Mouse (Mus musculus) hindbrain, embryonic 12.5 days (tissue): ENCODE results near the gene Mcm9. TPM values are rescaled to one million over a fixed set of nuclear protein-coding genes. Genes with fewer than 3 reads are reported as not detected.
A peak's percentile ranks its signal among the peaks of the same experiment; 100 is the strongest.
"Not testable (repeated sequence)": the region's sequence is repeated elsewhere in the genome, so short reads cannot be mapped to it uniquely, and the experiment has no call there.

Source experiments
- ATAC-seq: fragments of 200-750 bp; cut with Nextera tagmentation; 2 replicates; pipeline ENCODE4 v1.8.0; 2017; ENCODE audit warnings: moderate TSS enrichment; ENCODE audit not compliant: low FRiP score
- H3K27ac ChIP-seq: fragments of 300-500 bp; sonication (generic); 2 replicates; pipeline ENCODE4 v1.5.1; 2016; ENCODE audit warnings: mild to moderate bottlenecking
- H3K27me3 ChIP-seq: fragments of 300-500 bp; sonication (generic); 2 replicates; pipeline ENCODE4 v1.6.1; 2016; ENCODE audit warnings: mild to moderate bottlenecking
- H3K36me3 ChIP-seq: fragments of 300-500 bp; sonication (generic); 2 replicates; pipeline ENCODE4 v1.6.1; 2016; ENCODE audit warnings: mild to moderate bottlenecking
- H3K4me1 ChIP-seq: fragments of 300-500 bp; sonication (generic); 2 replicates; pipeline ENCODE4 v1.6.1; 2016
- H3K4me2 ChIP-seq: fragments of 300-500 bp; sonication (generic); replicated peaks from 2 replicates; pipeline ENCODE4 v1.6.1; 2016; ENCODE audit warnings: mild to moderate bottlenecking
- H3K4me3 ChIP-seq: fragments of 300-500 bp; sonication (generic); 2 replicates; pipeline ENCODE4 v1.5.1; 2016; ENCODE audit warnings: mild to moderate bottlenecking
- H3K9ac ChIP-seq: fragments of 300-500 bp; sonication (generic); 2 replicates; pipeline ENCODE4 v1.6.1; 2016; ENCODE audit warnings: mild to moderate bottlenecking, moderate library complexity
- H3K9me3 ChIP-seq: fragments of 300-500 bp; sonication (generic); replicated peaks from 2 replicates; pipeline ENCODE4 v1.6.1; 2016; ENCODE audit warnings: mild to moderate bottlenecking
- WGBS: fragments of 180-500 bp; shearing (Covaris S2); methylation state at CpG from one replicate; pipeline ENCODE4 v1.1.7; 2016; 5-methylcytosine and 5-hydroxymethylcytosine counted together
- polyA plus RNA-seq: library from polyadenylated mRNA; unstranded; fragments of >200 nt; fragmentation: Nextera tagmentation; extraction: Ambion mirVana; gene quantifications from 2 replicates; pipeline ENCODE4 v1.2.1, GENCODE M21; 2016

Gene Mcm9
- polyA plus RNA-seq = 12.4 and 14.7 TPM in 2 replicates

- peak within 1 kb of the TSS; percentile 47 for H3K4me2 ChIP-seq
- not testable (repeated sequence) for H3K9me3 ChIP-seq, H3K4me1 ChIP-seq, H3K27me3 ChIP-seq, ATAC-seq, H3K36me3 ChIP-seq
- H3K9ac ChIP-seq = peak within 1 kb of the TSS; percentile 73
- H3K27ac ChIP-seq = peak within 1 kb of the TSS; percentile 88
- WGBS = 55% methylated on average over 10 of the region's 10 CpGs
- peak within 1 kb of the TSS; percentile 75 for H3K4me3 ChIP-seq
Observed at GRCm38 (mm10) chr10:53630339-53630738, at the start of gene Mcm9. Gene Mcm9 (minus strand): TSS chr10:53630439.

DNA sequence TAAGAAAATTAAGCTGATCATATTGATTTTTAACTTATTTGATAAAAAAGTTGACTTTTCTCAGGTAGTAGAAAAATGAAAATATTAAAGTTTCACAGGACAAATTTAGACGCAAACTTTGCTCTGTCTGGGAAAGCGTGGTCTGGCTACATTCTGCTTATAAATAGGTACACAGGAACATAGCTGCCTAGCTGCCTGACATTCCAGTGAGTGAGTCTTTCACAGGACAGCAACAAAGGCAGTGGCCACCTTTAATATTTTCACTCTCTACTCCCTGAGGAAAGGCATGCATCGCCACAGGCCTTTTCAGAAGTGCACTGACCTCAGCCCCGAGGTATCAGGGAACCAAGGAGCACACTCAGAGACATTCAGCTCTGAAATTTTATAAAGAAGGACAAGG lies 31.5 kb upstream of the Mcm9 start:
- 87% methylated on average over 4 of the region's 4 CpGs for WGBS
- no peak overlapping the region for H3K4me2 ChIP-seq
- no peaks in the 10 kb centered on the region for H3K4me1 ChIP-seq
- no peak overlapping the region for H3K27ac ChIP-seq
- no peak overlapping the region for H3K4me3 ChIP-seq
- no peak for ATAC-seq
- no peak overlapping the region for H3K9ac ChIP-seq
- no peaks in the 10 kb centered on the region for H3K36me3 ChIP-seq
- no peaks in the 10 kb centered on the region for H3K27me3 ChIP-seq
- no peaks in the 10 kb centered on the region for H3K9me3 ChIP-seq

DNA sequence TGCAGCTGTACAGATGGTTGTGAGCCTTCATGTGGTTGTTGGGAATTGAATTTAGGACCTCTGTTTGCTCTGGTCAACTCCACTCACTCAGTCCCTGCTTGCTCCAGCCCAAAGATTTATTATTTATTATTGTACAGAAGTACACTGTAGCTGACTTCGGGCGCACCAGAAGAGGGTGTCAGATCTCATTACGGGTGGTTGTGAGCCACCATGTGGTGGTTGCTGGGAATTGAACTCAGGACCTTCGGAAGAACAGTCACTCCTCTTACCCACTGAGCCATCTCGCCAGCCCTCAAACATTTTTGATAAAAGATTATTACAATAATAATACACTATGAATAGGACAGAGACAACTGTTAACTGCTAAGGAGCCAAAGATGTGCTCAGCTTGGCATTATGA lies 24.0 kb upstream of the Mcm9 start:
- WGBS = 94% methylated on average over 5 of the region's 5 CpGs

GRCm38 (mm10) chr10:53650683-53651082 lies 20.4 kb upstream of the Mcm9 start:
- Histone ChIP-seq H3K9ac (no peak overlapping the region), H3K27me3 (no peaks in the 10 kb centered on the region), H3K36me3 (no peaks in the 10 kb centered on the region), H3K27ac (no peak overlapping the region), H3K4me2 (no peak overlapping the region), H3K9me3 (no peaks in the 10 kb centered on the region), H3K4me3 (no peak overlapping the region), H3K4me1 (no peaks in the 10 kb centered on the region)
- 77% methylated on average over 2 of the region's 2 CpGs for WGBS
- no peak for ATAC-seq

More for the DNA sequence above, 24.0 kb upstream of the Mcm9 start:
- H3K9me3 ChIP-seq, H3K9ac ChIP-seq, H3K27ac ChIP-seq, ATAC-seq, H3K36me3 ChIP-seq, H3K27me3 ChIP-seq, H3K4me3 ChIP-seq, H3K4me1 ChIP-seq, H3K4me2 ChIP-seq: not testable (repeated sequence)

- Histone ChIP-seq H3K4me3 (no peak overlapping the region), H3K9ac (no peak overlapping the region), H3K4me1 (no peaks in the 10 kb centered on the region), H3K36me3 (no peaks in the 10 kb centered on the region), H3K4me2 (no peak overlapping the region), H3K27me3 (no peaks in the 10 kb centered on the region), H3K27ac (no peak overlapping the region), H3K9me3 (no peaks in the 10 kb centered on the region)
- 0 out of 2 replicates have a peak, but pooled peaks have one; percentile 54 for ATAC-seq
Observed at GRCm38 (mm10) chr10:53641507-53641906, 11.3 kb upstream of the Mcm9 start.

DNA sequence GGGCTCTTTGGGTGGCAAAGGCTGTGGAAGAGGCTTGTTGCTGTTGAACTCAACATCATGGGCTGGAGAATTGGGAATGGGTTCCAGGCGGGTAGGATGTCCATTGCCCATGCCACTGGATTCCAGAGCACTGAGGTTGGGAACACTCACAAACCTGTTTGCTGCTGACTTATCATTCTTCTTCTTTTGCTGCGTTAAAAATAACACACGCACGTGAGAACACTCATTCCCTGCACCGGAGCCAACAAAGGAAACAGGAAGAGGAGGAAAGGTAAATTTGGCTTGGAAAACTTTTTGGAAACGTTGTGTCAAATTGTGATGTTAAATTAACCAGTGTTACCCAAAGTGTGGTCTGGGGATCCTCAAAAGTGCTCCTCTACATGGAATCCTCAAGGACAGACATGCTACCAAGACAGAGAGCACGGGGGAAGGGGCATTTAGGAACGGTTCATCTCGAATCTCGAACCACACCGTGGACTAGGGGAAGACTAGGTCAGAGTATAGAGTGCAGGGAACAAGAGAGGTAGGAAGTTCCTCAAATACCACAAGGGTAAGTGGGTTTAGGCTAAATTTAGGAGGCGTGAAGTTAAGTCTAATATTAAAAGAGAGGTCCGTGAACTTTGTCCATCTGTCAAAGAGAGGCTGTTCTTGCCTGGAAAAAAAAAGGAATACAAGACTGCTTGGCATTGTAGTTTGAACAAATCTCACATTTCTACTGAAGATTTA lies 5.2 kb upstream of the Mcm9 start:
- no peaks in the 10 kb centered on the region for H3K9me3 ChIP-seq
- H3K27ac ChIP-seq = no peak overlapping the region
- H3K36me3 ChIP-seq = no peaks in the 10 kb centered on the region
- WGBS = 87% methylated on average over 13 of the region's 13 CpGs
- no peak overlapping the region for H3K4me2 ChIP-seq
- ATAC-seq = no peak
- H3K9ac ChIP-seq = no peak overlapping the region
- no peak overlapping the region for H3K4me3 ChIP-seq
- no peaks in the 10 kb centered on the region for H3K4me1 ChIP-seq
- no peaks in the 10 kb centered on the region for H3K27me3 ChIP-seq

DNA sequence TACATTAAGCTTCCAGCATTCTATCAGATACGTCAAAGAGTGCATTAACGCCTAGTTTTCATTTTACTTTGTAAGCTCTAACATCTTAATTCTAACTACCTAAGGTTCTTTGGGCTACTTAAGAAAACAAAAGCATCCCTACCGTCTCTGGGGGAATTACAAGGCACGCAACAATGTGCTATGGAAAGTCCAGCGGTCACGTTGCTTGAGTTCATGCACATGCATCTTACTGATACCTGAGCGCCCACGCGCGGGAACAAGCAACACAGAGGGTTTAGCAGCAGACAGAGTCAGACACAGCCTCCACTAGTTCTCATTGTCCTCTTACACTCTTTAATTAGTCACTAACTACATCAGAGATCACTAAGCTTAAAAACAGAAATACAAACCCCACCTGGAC lies 3.9 kb upstream of the Mcm9 start:
- H3K36me3 ChIP-seq = no peaks in the 10 kb centered on the region
- 86% methylated on average over 10 of the region's 10 CpGs for WGBS
- H3K4me2 ChIP-seq = no peak overlapping the region
- no peaks in the 10 kb centered on the region for H3K27me3 ChIP-seq
- no peaks in the 10 kb centered on the region for H3K9me3 ChIP-seq
- no peak overlapping the region for H3K27ac ChIP-seq
- ATAC-seq = no peak
- no peaks in the 10 kb centered on the region for H3K4me1 ChIP-seq
- H3K4me3 ChIP-seq = no peak overlapping the region
- H3K9ac ChIP-seq = no peak overlapping the region

DNA sequence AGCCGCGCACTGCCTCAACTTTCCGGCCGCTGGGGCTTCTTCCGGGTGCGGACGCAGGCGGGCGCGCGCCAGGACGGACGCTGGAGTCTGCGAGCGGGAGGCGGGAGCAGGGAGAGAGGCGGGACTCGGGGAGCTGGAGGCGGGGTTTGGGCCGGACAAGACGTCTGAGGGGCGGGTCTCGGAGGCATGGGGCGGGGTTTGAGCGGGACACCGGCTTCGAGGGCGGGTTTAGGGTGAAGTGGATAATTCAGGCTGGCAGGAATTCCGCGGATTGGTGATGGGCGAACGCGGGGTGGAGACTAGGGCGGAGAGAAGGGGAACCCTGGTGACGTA lies 355 bp downstream of the Mcm9 start:
- Histone ChIP-seq H3K9me3 (no peaks in the 10 kb centered on the region), H3K9ac (peak overlapping the region; percentile 73), H3K4me2 (peak overlapping the region; percentile 47), H3K4me1 (no peaks in the 10 kb centered on the region), H3K27ac (peak overlapping the region; percentile 88), H3K4me3 (peak overlapping the region; percentile 75), H3K36me3 (no peaks in the 10 kb centered on the region), H3K27me3 (no peaks in the 10 kb centered on the region)
- WGBS = under 1% methylated on average over 34 of the region's 35 CpGs
- ATAC-seq = peak; percentile 98

DNA sequence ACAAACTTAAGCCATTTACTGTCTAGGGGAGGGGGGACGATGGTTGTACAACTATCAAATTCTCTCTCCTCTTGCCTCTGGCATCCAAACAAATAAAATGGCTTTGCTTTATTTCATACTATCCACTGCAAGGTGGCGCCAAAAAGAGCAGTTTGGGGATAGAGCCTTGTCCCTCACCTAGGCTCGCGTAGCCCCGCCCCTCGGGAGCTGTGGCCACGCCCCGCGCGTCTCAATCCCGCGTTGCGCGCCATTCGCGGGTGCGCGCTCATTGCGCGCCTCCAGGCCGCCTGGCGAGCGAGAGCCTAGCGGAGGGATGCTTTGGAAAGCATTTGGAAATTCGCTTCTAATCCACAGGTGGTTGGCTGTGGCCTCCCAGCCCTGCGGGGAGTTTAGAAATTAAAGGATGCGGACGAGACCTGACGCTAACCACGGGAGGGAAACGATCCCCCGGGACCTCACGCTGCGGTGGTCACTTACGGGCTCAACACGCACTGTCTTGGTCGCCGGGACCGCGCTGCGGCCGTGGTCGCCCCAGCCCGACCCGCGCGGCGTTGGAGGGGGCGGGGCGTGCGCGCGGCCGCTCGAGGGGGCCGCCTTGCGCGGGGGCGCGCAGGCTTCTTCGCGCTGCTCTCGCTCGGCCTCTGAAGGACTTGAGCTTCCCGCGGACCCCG lies 857 bp downstream of the Mcm9 start:
- WGBS = under 1% methylated on average over 67 of the region's 67 CpGs
- Histone ChIP-seq H3K9ac (peak overlapping the region; percentile 73), H3K4me3 (peak overlapping the region; percentile 75), H3K27me3 (no peaks in the 10 kb centered on the region), H3K27ac (peak overlapping the region; percentile 88), H3K9me3 (no peaks in the 10 kb centered on the region), H3K36me3 (no peaks in the 10 kb centered on the region), H3K4me2 (peak overlapping the region; percentile 47), H3K4me1 (no peaks in the 10 kb centered on the region)
- ATAC-seq = peak; percentile 90

- Histone ChIP-seq H3K27ac (no peak overlapping the region), H3K4me2 (no peak overlapping the region), H3K36me3 (peaks cover 37% of the 10 kb centered on the region), H3K27me3 (no peaks in the 10 kb centered on the region), H3K9ac (no peak overlapping the region), H3K9me3 (no peaks in the 10 kb centered on the region), H3K4me1 (no peaks in the 10 kb centered on the region), H3K4me3 (no peak overlapping the region)
- 91% methylated on average over 8 of the region's 8 CpGs for WGBS
- ATAC-seq = no peak
Observed at GRCm38 (mm10) chr10:53615850-53616616, 14.2 kb downstream of the Mcm9 start.

GRCm38 (mm10) chr10:53613955-53614354 lies 16.3 kb downstream of the Mcm9 start:
- no peaks in the 10 kb centered on the region for H3K4me1 ChIP-seq
- no peak overlapping the region for H3K9ac ChIP-seq
- no peaks in the 10 kb centered on the region for H3K9me3 ChIP-seq
- H3K36me3 ChIP-seq = peaks cover 45% of the 10 kb centered on the region
- no peak overlapping the region for H3K4me2 ChIP-seq
- no peak overlapping the region for H3K4me3 ChIP-seq
- no peaks in the 10 kb centered on the region for H3K27me3 ChIP-seq
- H3K27ac ChIP-seq = no peak overlapping the region
- ATAC-seq = no peak
- 74% methylated on average over 1 of the region's 1 CpGs for WGBS

GRCm38 (mm10) chr10:53612172-53612571 lies 18.1 kb downstream of the Mcm9 start:
- no peak for ATAC-seq
- Histone ChIP-seq H3K36me3 (peaks cover 53% of the 10 kb centered on the region), H3K4me1 (no peaks in the 10 kb centered on the region), H3K27ac (no peak overlapping the region), H3K4me3 (no peak overlapping the region), H3K9ac (no peak overlapping the region), H3K4me2 (no peak overlapping the region), H3K27me3 (no peaks in the 10 kb centered on the region), H3K9me3 (no peaks in the 10 kb centered on the region)
- WGBS = 86% methylated on average over 1 of the region's 1 CpGs
